Mouse (Mus musculus) layer of hippocampus, adult 9-10 months (tissue): Measurements from ENCODE around the gene Setd5.

Experiments
- DNase-seq: peaks from one replicate; pipeline ENCODE4 v3.0.0; 2022; ENCODE audit warnings: low spot score

Gene Setd5

GRCm38 (mm10) chr6:113076686-113077516 lies at the start of gene Setd5:
TSS of gene Setd5 (plus strand) at chr6:113077365.
- peak; percentile 90 for DNase-seq

- no peak for DNase-seq
These were observed 49.7 kb upstream of the Setd5 start for GRCm38 (mm10) chr6:113027446-113027845.

GRCm38 (mm10) chr6:113029006-113029405 lies 48.2 kb upstream of the Setd5 start:
- no peak for DNase-seq

GRCm38 (mm10) chr6:113030553-113030952 lies 46.6 kb upstream of the Setd5 start:
- DNase-seq, result no peak

GRCm38 (mm10) chr6:113030970-113031660 lies 46.0 kb upstream of the Setd5 start:
- no peak for DNase-seq

- DNase-seq, result no peak
These were observed 45.0 kb upstream of the Setd5 start for GRCm38 (mm10) chr6:113032121-113032520.

- DNase-seq, result no peak
These were observed 44.0 kb upstream of the Setd5 start for GRCm38 (mm10) chr6:113033185-113033584.

- DNase-seq, result no peak
These were observed 42.7 kb upstream of the Setd5 start for GRCm38 (mm10) chr6:113034466-113034865.

GRCm38 (mm10) chr6:113036463-113037175 lies 40.5 kb upstream of the Setd5 start:
- DNase-seq, result no peak

- DNase-seq, result peak; percentile 57
These were observed 39.0 kb upstream of the Setd5 start for GRCm38 (mm10) chr6:113037946-113038734.

- DNase-seq, result no peak
These were observed 38.5 kb upstream of the Setd5 start for GRCm38 (mm10) chr6:113038735-113039058.

- no peak for DNase-seq
These were observed 36.8 kb upstream of the Setd5 start for GRCm38 (mm10) chr6:113040319-113040718.

GRCm38 (mm10) chr6:113041215-113041990 lies 35.8 kb upstream of the Setd5 start:
- DNase-seq, result no peak

GRCm38 (mm10) chr6:113045575-113045974 lies 31.6 kb upstream of the Setd5 start:
- DNase-seq, result no peak

- peak; percentile 70 for DNase-seq
These were observed 30.9 kb upstream of the Setd5 start, which contains the start of gene Thumpd3 for GRCm38 (mm10) chr6:113046041-113046975. TSS of gene Thumpd3 (plus strand) at chr6:113046225.

GRCm38 (mm10) chr6:113047016-113047746 lies 30.0 kb upstream of the Setd5 start:
- DNase-seq, result no peak

GRCm38 (mm10) chr6:113048371-113048770 lies 28.8 kb upstream of the Setd5 start:
- no peak for DNase-seq

GRCm38 (mm10) chr6:113049159-113049558 lies 28.0 kb upstream of the Setd5 start:
- no peak for DNase-seq

- DNase-seq, result no peak
These were observed 24.2 kb upstream of the Setd5 start for GRCm38 (mm10) chr6:113052972-113053371.
